Mouse (Mus musculus): ENCODE data around the gene Ndufa1. TPM values are rescaled to one million over a fixed set of nuclear protein-coding genes. Genes with fewer than 3 reads are reported as not detected.
A peak's percentile ranks its signal among the peaks of the same experiment; 100 is the strongest.

The Ndufa1 gene
- total and polyA plus RNA-seq, 3 experiments: 165 to 268 (median 191) TPM

DNA sequence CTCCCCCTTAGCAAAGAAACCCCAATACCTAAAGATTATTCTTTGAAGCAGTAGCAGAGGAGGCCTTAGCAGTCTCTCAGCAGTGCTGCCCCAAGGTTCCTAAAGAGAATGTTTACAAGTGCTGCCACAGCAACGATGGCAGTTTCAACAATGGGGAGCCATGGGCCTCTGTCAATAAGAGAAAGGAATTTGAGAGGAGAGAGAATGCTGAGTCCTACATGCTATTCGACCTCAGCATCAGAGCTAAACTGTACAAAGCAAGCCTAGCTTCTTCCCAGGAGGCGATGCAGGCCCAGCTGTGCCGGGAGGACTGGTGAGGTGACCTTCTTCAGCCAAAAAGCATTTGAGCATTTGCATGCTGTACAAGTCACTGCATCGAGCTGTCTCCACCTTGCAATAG is 22.2 kb downstream of the Ndufa1 start, which contains the start of gene Akap14:
Akap14 (minus strand) TSS at position 101 of the 400 bp plus-strand sequence.
- DNase-seq (ENCODE audit: extremely low read depth): no peak
- Histone ChIP-seq H3K36me3 (replicated peaks in 1 of 2; ENCODE audit: control insufficient read depth in 1 of 2, insufficient read depth in 1 of 2, low read length in 1 of 2) (no peaks in the 10 kb centered on the region), H3K79me2 (replicated peaks; ENCODE audit: control insufficient read depth, extremely low read depth, insufficient read depth, poor library complexity, severe bottlenecking) (no peaks in the 10 kb centered on the region), H3K9me3 (replicated peaks; ENCODE audit: low read length) (no peaks in the 10 kb centered on the region), H3K9ac (ENCODE audit: insufficient read depth, low read depth) (no peak within 1 kb of the TSS), H3K4me1 (ENCODE audit: control insufficient read depth in 1 of 2, insufficient read depth in 2 of 2) (peaks cover 0 to 5% of the 10 kb centered on the region in 2 experiments; a peak in 2 of 4 replicates), H3K27me3 (replicated peaks) (no peaks in the 10 kb centered on the region), H3K27ac (ENCODE audit: insufficient read depth, low read depth) (no peak within 1 kb of the TSS), H3K4me2 (ENCODE audit: insufficient read depth, low read depth, poor library complexity, severe bottlenecking) (no peak within 1 kb of the TSS), H3K4me3 (replicated peaks in 1 of 3; ENCODE audit: low read depth in 2 of 3, low read length in 2 of 3, poor library complexity in 1 of 3) (no peak within 1 kb of the TSS)
- TF ChIP-seq MXI1 (IDR thresholded peaks at IDR 0.05; ENCODE audit: low read depth, low read length): no peak
- dilution Hi-C loops (cut with MboI; ENCODE audit: extremely low pct_ligation_motif_present, extremely low pct_unique_long_range_greater_than_20kb, low sequenced_read_pairs) (no loop called here), in situ Hi-C loops (cut with MboI; ENCODE audit: low pct_ligation_motif_present, low pct_unique_long_range_greater_than_20kb, low sequenced_read_pairs) (no loop called here)

- no peak for TF ChIP-seq ELF1 (IDR thresholded peaks at IDR 0.05; ENCODE audit: low read depth, low read length)
- no peak for TF ChIP-seq JUND (conservative IDR thresholded peaks at IDR 0.05; ENCODE audit: low read depth, low read length)
- TF ChIP-seq CTCF (conservative IDR thresholded peaks at IDR 0.05 in 1 of 2, IDR thresholded peaks at IDR 0.05 in 1 of 2; ENCODE audit: low read depth in 2 of 2, low read length in 2 of 2): peak; percentile 61 to 68; a peak in 3 of 4 replicates
- peak; percentile 48 for TF ChIP-seq RAD21 (IDR thresholded peaks at IDR 0.05; ENCODE audit: low read depth, low read length)
- peak; percentile 36 for TF ChIP-seq SMC3 (IDR thresholded peaks at IDR 0.05; ENCODE audit: low read depth, low read length)
- H3K27me3 ChIP-seq (replicated peaks): no peaks in the 10 kb centered on the region
- in situ Hi-C loops (cut with MboI; ENCODE audit: low pct_ligation_motif_present, low pct_unique_long_range_greater_than_20kb, low sequenced_read_pairs): no loop called here
- peaks cover 6% of the 10 kb centered on the region in 2 experiments for H3K36me3 ChIP-seq (replicated peaks in 1 of 2; ENCODE audit: control insufficient read depth in 1 of 2, insufficient read depth in 1 of 2, low read length in 1 of 2)
- H3K79me2 ChIP-seq (replicated peaks; ENCODE audit: control insufficient read depth, extremely low read depth, insufficient read depth, poor library complexity, severe bottlenecking): no peaks in the 10 kb centered on the region
- no peaks in the 10 kb centered on the region for H3K9me3 ChIP-seq (replicated peaks; ENCODE audit: low read length)
- H3K4me3 ChIP-seq (replicated peaks in 1 of 3; ENCODE audit: low read depth in 2 of 3, low read length in 2 of 3, poor library complexity in 1 of 3): no peak overlapping the region
- no peak overlapping the region for H3K27ac ChIP-seq (ENCODE audit: insufficient read depth, low read depth)
- no peak overlapping the region for H3K9ac ChIP-seq (ENCODE audit: insufficient read depth, low read depth)
- peak; percentile 62 for DNase-seq (ENCODE audit: extremely low read depth)
- no peak overlapping the region for H3K4me2 ChIP-seq (ENCODE audit: insufficient read depth, low read depth, poor library complexity, severe bottlenecking)
- peaks cover 3 to 5% of the 10 kb centered on the region in 2 experiments; a peak in 3 of 4 replicates for H3K4me1 ChIP-seq (ENCODE audit: control insufficient read depth in 1 of 2, insufficient read depth in 2 of 2)
- dilution Hi-C loops (cut with MboI; ENCODE audit: extremely low pct_ligation_motif_present, extremely low pct_unique_long_range_greater_than_20kb, low sequenced_read_pairs): no loop called here
Observed at GRCm38 (mm10) chrX:37167085-37167484, 23.9 kb downstream of the Ndufa1 start.

DNA sequence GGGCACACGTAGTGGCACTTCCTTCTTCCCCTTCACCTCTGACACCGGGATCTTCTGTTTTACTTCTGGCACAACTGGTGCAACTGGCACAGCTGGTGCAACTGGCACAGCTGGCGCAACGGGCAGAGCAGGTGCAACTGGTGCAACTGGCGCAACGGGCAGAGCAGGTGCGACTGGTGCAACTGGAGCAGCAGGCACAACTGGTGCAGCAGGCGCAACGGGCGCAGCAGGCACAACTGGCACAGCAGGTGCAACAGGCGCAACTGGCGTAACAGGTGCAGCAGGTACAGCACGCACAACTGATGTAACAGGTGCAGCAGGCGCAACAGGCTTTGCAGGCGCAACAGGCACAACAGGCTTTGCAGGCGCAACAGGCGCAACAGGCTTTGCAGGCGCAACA is 27.8 kb downstream of the Ndufa1 start:
- in situ Hi-C loops (cut with MboI; ENCODE audit: low pct_ligation_motif_present, low pct_unique_long_range_greater_than_20kb, low sequenced_read_pairs): no loop called here
- peaks cover 0 to 3% of the 10 kb centered on the region in 2 experiments; a peak in 1 of 4 replicates for H3K4me1 ChIP-seq (ENCODE audit: control insufficient read depth in 1 of 2, insufficient read depth in 2 of 2)
- no peak overlapping the region for H3K4me3 ChIP-seq (replicated peaks in 1 of 3; ENCODE audit: low read depth in 2 of 3, low read length in 2 of 3, poor library complexity in 1 of 3)
- no peak overlapping the region for H3K9ac ChIP-seq (ENCODE audit: insufficient read depth, low read depth)
- H3K9me3 ChIP-seq (replicated peaks; ENCODE audit: low read length): no peaks in the 10 kb centered on the region
- TF ChIP-seq ZKSCAN1 (IDR thresholded peaks at IDR 0.05; ENCODE audit: borderline replicate concordance, low read depth, low read length) (no peak), USF1 (IDR thresholded peaks at IDR 0.05; ENCODE audit: low read depth, low read length) (no peak), NELFE (IDR thresholded peaks at IDR 0.05; ENCODE audit: low read depth, low read length) (no peak), BHLHE40 (IDR thresholded peaks at IDR 0.05; ENCODE audit: low read depth, low read length) (no peak), ZMIZ1 (IDR thresholded peaks at IDR 0.05; ENCODE audit: low read depth, low read length) (no peak), RAD21 (IDR thresholded peaks at IDR 0.05; ENCODE audit: low read depth, low read length) (no peak), MXI1 (IDR thresholded peaks at IDR 0.05; ENCODE audit: low read depth, low read length) (no peak), MAZ (IDR thresholded peaks at IDR 0.05; ENCODE audit: low read depth, low read length) (no peak)
- DNase-seq (ENCODE audit: extremely low read depth): no peak
- dilution Hi-C loops (cut with MboI; ENCODE audit: extremely low pct_ligation_motif_present, extremely low pct_unique_long_range_greater_than_20kb, low sequenced_read_pairs): no loop called here
- no peak overlapping the region for H3K27ac ChIP-seq (ENCODE audit: insufficient read depth, low read depth)
- H3K36me3 ChIP-seq (replicated peaks in 1 of 2; ENCODE audit: control insufficient read depth in 1 of 2, insufficient read depth in 1 of 2, low read length in 1 of 2): peaks cover 6 to 15% of the 10 kb centered on the region in 2 experiments
- no peak overlapping the region for H3K4me2 ChIP-seq (ENCODE audit: insufficient read depth, low read depth, poor library complexity, severe bottlenecking)
- H3K79me2 ChIP-seq (replicated peaks; ENCODE audit: control insufficient read depth, extremely low read depth, insufficient read depth, poor library complexity, severe bottlenecking): no peaks in the 10 kb centered on the region
- no peaks in the 10 kb centered on the region for H3K27me3 ChIP-seq (replicated peaks)
